Mouse (Mus musculus): ENCODE measurements around the gene Gm12886. TPM values are rescaled to one million over a fixed set of nuclear protein-coding genes. Genes with fewer than 3 reads are reported as not detected.

Gene Gm12886
- not detected in 2 replicates for polyA plus RNA-seq (2015; fragmentation: Nextera tagmentation; extraction: Ambion mirVana)

DNA sequence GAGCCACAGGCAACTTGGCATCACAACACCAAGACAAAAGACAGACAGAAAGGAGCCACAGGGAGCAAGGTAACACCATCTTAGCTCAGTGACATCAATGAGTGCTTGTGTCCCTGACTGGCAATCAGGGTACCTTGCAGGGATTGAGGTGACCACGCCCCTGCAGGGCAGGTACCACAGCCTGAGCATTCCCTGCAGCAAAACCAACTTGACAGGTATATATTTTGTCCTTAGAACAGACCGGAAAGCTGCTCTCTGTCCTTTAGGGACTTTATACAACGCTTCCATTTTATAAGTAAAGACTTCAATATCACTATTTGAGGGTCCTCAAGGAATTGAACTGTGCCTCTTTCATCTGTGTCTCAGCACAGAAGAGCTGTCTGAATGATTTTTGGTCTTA lies at the start of gene Gm12886:
Gene Gm12886 (minus strand): TSS at position 101 of the 400 bp plus-strand sequence.
- no peaks in the 10 kb centered on the region for H3K4me1 ChIP-seq (ENCODE audit: insufficient read depth)
- WGBS (ENCODE audit: insufficient replicate concordance), result 53% methylated on average over 3 of the region's 3 CpGs
- H3K4me2 ChIP-seq (ENCODE audit: low read depth, low read length), result no peak within 1 kb of the TSS
- H3K36me3 ChIP-seq (replicated peaks; ENCODE audit: insufficient read depth, low read length), result no peaks in the 10 kb centered on the region
- H3K9ac ChIP-seq (replicated peaks), result no peak within 1 kb of the TSS
- no peak within 1 kb of the TSS for H3K4me3 ChIP-seq (ENCODE audit: low read depth, low read length)
- no peaks in the 10 kb centered on the region; the same call in 1 of the 2 replicates for H3K9me3 ChIP-seq (ENCODE audit: low read length)
- H3K27me3 ChIP-seq (ENCODE audit: insufficient read depth, low read length), result no peaks in the 10 kb centered on the region
- ATAC-seq (no peak), DNase-seq (no peak)
- no peak for TF ChIP-seq EP300 (IDR thresholded peaks at IDR 0.05; ENCODE audit: low read depth)
- no peak for TF ChIP-seq CTCF (IDR thresholded peaks at IDR 0.05; ENCODE audit: low read depth)
- no peak within 1 kb of the TSS for H3K27ac ChIP-seq (ENCODE audit: low read depth)

Other genes with a start within 250 kb of the Gm12886 start
- gene Rlf, start 208.0 kb downstream of the Gm12886 start, polyA plus RNA-seq (2015; fragmentation: Nextera tagmentation; extraction: Ambion mirVana), result 4.0 and 5.1 TPM in 2 replicates
- not detected in 2 replicates for gene Gm12888, start 98.2 kb downstream of the Gm12886 start, polyA plus RNA-seq (2015; fragmentation: Nextera tagmentation; extraction: Ambion mirVana)
- not detected in 2 replicates for gene Gm12887, start 199.0 kb upstream of the Gm12886 start, polyA plus RNA-seq (2015; fragmentation: Nextera tagmentation; extraction: Ambion mirVana)